Mouse (Mus musculus): ENCODE measurements around the gene Cnksr3. TPM values are rescaled to one million over a fixed set of nuclear protein-coding genes. Genes with fewer than 3 reads are reported as not detected.

The Cnksr3 gene
- polyA plus RNA-seq (2016; fragmentation: Nextera tagmentation; extraction: Ambion mirVana): 6.1 and 7.3 TPM in 2 replicates

GRCm38 (mm10) chr10:7211696-7212482 is at the start of gene Cnksr3:
TSS of gene Cnksr3 (minus strand) at chr10:7212237.
- H3K36me3 ChIP-seq: no peaks in the 10 kb centered on the region
- H3K4me1 ChIP-seq: peaks cover 18% of the 10 kb centered on the region; the same call in 1 of the 2 replicates
- H3K27me3 ChIP-seq: no peaks in the 10 kb centered on the region
- peak within 1 kb of the TSS; percentile 66 for H3K4me3 ChIP-seq
- H3K9ac ChIP-seq (replicated peaks): peak within 1 kb of the TSS; percentile 72
- WGBS: under 1% methylated on average over 74 of the region's 74 CpGs
- no peaks in the 10 kb centered on the region for H3K9me3 ChIP-seq
- H3K4me2 ChIP-seq (replicated peaks): peak within 1 kb of the TSS; percentile 87
- H3K27ac ChIP-seq (replicated peaks): peak within 1 kb of the TSS; percentile 65; the same call in 1 of the 2 replicates
- ATAC-seq (ENCODE audit: low FRiP score, low read depth): peak; percentile 87

DNA sequence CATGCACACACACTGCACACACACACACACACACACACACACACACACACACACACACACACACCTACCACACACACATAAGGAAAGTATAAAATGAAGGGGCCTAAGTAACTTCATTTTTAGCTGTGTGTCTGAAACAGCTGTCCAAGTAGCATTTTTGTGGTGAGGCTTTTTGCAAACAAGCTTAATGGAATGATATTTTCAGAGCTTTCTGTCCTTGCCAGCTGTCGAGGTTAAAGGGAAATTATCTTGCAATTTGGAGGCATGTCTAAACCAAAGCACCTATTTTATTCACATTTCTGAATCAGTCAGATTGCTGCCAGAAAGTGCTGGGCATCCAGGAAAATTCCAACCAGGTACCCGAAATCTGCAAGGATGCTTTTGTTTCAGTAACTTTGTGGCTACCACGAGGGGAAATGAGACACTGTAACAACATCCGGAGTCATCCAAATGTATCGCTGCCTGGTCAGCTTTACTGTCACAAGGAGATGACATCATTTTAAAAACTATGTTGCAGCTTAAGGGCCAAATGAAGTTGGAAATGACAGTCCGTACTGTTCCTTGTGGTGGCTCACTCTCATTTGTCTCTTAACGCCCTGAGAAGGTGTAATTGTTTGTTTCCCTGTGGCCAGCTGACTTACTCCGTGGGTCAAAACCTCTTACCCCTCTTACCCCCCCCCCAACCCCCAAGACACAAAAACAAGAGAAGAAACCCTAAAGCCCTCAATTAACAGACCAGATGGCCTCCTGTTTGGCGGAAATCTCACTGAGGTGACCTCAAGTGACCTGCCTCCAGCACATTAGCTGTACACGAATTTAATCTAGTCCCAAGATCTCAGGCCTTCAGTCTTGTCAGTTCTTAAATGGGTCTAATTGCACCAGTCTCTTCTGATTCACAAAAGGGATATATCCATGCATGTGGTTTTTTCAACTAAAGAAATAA is 48.4 kb upstream of the Cnksr3 start:
- no peak overlapping the region for H3K4me3 ChIP-seq
- H3K9me3 ChIP-seq: no peaks in the 10 kb centered on the region
- H3K9ac ChIP-seq (replicated peaks): no peak overlapping the region
- H3K4me2 ChIP-seq (replicated peaks): no peak overlapping the region
- H3K27ac ChIP-seq (replicated peaks): no peak overlapping the region
- ATAC-seq (ENCODE audit: low FRiP score, low read depth): no peak
- H3K4me1 ChIP-seq: peaks cover 5% of the 10 kb centered on the region; the same call in 1 of the 2 replicates
- 62% methylated on average over 10 of the region's 10 CpGs for WGBS
- no peaks in the 10 kb centered on the region for H3K36me3 ChIP-seq
- no peaks in the 10 kb centered on the region for H3K27me3 ChIP-seq

- Histone ChIP-seq H3K27me3 (no peaks in the 10 kb centered on the region), H3K9me3 (no peaks in the 10 kb centered on the region), H3K27ac (replicated peaks) (no peak overlapping the region), H3K4me2 (replicated peaks) (no peak overlapping the region), H3K36me3 (no peaks in the 10 kb centered on the region), H3K9ac (replicated peaks) (no peak overlapping the region), H3K4me3 (no peak overlapping the region), H3K4me1 (no peaks in the 10 kb centered on the region)
- WGBS: 88% methylated on average over 5 of the region's 5 CpGs
- ATAC-seq (ENCODE audit: low FRiP score, low read depth): no peak
These were observed 46.6 kb upstream of the Cnksr3 start for GRCm38 (mm10) chr10:7258607-7259006.

GRCm38 (mm10) chr10:7250455-7250854 is 38.4 kb upstream of the Cnksr3 start:
- Histone ChIP-seq H3K27me3 (no peaks in the 10 kb centered on the region), H3K9me3 (no peaks in the 10 kb centered on the region), H3K36me3 (no peaks in the 10 kb centered on the region), H3K9ac (replicated peaks) (no peak overlapping the region), H3K27ac (replicated peaks) (no peak overlapping the region), H3K4me1 (no peaks in the 10 kb centered on the region), H3K4me2 (replicated peaks) (no peak overlapping the region), H3K4me3 (no peak overlapping the region)
- WGBS: 97% methylated on average over 2 of the region's 2 CpGs
- no peak for ATAC-seq (ENCODE audit: low FRiP score, low read depth)

GRCm38 (mm10) chr10:7234601-7235000 is 22.6 kb upstream of the Cnksr3 start:
- no peak for ATAC-seq (ENCODE audit: low FRiP score, low read depth)
- WGBS: 14% methylated on average over 3 of the region's 5 CpGs

GRCm38 (mm10) chr10:7217551-7218127 is 5.6 kb upstream of the Cnksr3 start:
- H3K27ac ChIP-seq (replicated peaks): no peak overlapping the region
- H3K9ac ChIP-seq (replicated peaks): no peak overlapping the region
- H3K27me3 ChIP-seq: no peaks in the 10 kb centered on the region
- 82% methylated on average over 3 of the region's 3 CpGs for WGBS
- no peak overlapping the region for H3K4me2 ChIP-seq (replicated peaks)
- no peak overlapping the region for H3K4me3 ChIP-seq
- no peaks in the 10 kb centered on the region for H3K36me3 ChIP-seq
- peaks cover 7% of the 10 kb centered on the region; the same call in 1 of the 2 replicates for H3K4me1 ChIP-seq
- ATAC-seq (ENCODE audit: low FRiP score, low read depth): no peak
- H3K9me3 ChIP-seq: no peaks in the 10 kb centered on the region

More at GRCm38 (mm10) chr10:7234601-7235000, 22.6 kb upstream of the Cnksr3 start:
- Histone ChIP-seq H3K4me2 (replicated peaks) (no peak overlapping the region), H3K9ac (replicated peaks) (no peak overlapping the region), H3K9me3 (no peaks in the 10 kb centered on the region), H3K4me1 (peaks cover 3% of the 10 kb centered on the region; the same call in 1 of the 2 replicates), H3K36me3 (no peaks in the 10 kb centered on the region), H3K27me3 (no peaks in the 10 kb centered on the region), H3K27ac (replicated peaks) (no peak overlapping the region), H3K4me3 (no peak overlapping the region)

DNA sequence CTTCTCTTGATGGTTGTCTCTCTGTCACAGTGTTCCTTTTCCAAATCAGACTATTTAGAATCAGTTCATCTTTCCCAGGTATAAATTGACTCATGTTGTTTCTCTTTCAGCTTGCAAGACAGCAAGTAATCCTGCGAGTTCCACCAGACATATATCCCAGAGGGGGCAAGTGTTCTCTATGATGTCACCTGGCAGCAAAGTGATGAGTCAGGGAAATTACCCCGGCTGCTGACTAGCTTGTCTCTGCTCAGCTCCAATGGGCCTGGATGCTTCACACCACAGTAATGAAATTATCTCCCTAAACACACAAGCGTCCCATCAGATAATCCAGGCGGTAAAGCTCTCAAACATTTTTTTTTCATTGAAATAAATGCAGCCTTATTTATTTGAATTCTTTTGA is 2.7 kb upstream of the Cnksr3 start:
- Histone ChIP-seq H3K4me3 (no peak overlapping the region), H3K4me2 (replicated peaks) (no peak overlapping the region), H3K9me3 (no peaks in the 10 kb centered on the region), H3K4me1 (peaks cover 16% of the 10 kb centered on the region; the same call in 1 of the 2 replicates), H3K27ac (replicated peaks) (no peak overlapping the region), H3K27me3 (no peaks in the 10 kb centered on the region), H3K36me3 (no peaks in the 10 kb centered on the region), H3K9ac (replicated peaks) (no peak overlapping the region)
- WGBS: 70% methylated on average over 4 of the region's 4 CpGs
- ATAC-seq (ENCODE audit: low FRiP score, low read depth): no peak

DNA sequence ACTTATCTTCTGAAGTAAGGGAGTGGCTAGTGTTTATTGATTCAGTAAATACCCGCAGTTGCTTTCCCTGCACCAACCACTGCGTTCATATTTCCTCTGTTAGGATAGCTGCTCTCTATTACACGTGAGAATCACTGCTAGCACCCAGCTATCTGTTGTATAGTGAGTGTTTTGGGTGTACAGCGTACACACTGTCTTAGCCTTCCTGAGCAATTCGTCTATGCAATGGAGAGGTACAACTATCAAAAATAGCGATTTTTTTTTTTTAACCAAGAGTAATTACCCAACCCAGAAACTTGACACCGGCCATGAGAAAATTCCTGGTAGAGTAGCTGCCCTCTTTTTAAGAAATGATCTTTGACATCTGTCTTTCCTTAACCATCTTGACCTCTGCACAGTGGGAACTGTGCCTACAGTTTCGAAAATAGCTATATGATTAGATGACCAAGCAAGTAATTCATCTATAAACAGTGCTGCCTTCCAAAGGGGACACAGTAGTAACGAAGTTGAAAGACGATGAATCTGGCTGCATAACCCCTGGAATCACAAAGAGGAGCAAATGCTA is 1.1 kb upstream of the Cnksr3 start:
- H3K9ac ChIP-seq (replicated peaks): no peak overlapping the region
- no peaks in the 10 kb centered on the region for H3K27me3 ChIP-seq
- H3K4me3 ChIP-seq: 0 out of 2 replicates have a peak overlapping the region, but pooled peaks have one; percentile 66
- H3K27ac ChIP-seq (replicated peaks): no peak overlapping the region
- no peaks in the 10 kb centered on the region for H3K36me3 ChIP-seq
- H3K4me2 ChIP-seq (replicated peaks): peak overlapping the region; percentile 87
- peaks cover 18% of the 10 kb centered on the region; the same call in 1 of the 2 replicates for H3K4me1 ChIP-seq
- H3K9me3 ChIP-seq: no peaks in the 10 kb centered on the region
- ATAC-seq (ENCODE audit: low FRiP score, low read depth): no peak
- WGBS: 71% methylated on average over 10 of the region's 10 CpGs

DNA sequence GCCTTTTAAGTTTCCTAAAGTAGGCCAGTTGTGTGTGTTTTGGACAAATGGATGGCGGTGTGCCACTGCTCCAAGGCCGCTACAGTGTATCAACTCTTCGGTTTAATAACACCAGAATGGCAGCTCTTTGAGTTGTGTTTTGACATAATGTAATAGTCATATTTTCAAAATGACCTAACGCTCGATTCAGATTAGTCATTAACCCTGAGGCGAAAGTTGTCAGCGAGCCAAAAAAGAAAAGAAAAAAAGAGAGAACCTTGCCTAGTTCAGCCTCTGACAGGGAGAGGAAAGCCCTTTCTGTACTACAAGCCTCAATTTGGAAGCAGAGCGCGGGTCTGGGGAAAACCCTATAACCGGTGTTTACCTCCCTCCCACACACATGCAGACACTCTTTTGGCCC is 500 bp upstream of the Cnksr3 start:
- H3K9me3 ChIP-seq: no peaks in the 10 kb centered on the region
- no peaks in the 10 kb centered on the region for H3K36me3 ChIP-seq
- no peak overlapping the region for H3K27ac ChIP-seq (replicated peaks)
- peak overlapping the region; percentile 87 for H3K4me2 ChIP-seq (replicated peaks)
- H3K4me3 ChIP-seq: peak overlapping the region; percentile 66
- peak overlapping the region; percentile 26; the same call in 1 of the 2 replicates for H3K9ac ChIP-seq (replicated peaks)
- ATAC-seq (ENCODE audit: low FRiP score, low read depth): peak; percentile 35
- H3K27me3 ChIP-seq: no peaks in the 10 kb centered on the region
- H3K4me1 ChIP-seq: peaks cover 18% of the 10 kb centered on the region; the same call in 1 of the 2 replicates
- 29% methylated on average over 10 of the region's 10 CpGs for WGBS

DNA sequence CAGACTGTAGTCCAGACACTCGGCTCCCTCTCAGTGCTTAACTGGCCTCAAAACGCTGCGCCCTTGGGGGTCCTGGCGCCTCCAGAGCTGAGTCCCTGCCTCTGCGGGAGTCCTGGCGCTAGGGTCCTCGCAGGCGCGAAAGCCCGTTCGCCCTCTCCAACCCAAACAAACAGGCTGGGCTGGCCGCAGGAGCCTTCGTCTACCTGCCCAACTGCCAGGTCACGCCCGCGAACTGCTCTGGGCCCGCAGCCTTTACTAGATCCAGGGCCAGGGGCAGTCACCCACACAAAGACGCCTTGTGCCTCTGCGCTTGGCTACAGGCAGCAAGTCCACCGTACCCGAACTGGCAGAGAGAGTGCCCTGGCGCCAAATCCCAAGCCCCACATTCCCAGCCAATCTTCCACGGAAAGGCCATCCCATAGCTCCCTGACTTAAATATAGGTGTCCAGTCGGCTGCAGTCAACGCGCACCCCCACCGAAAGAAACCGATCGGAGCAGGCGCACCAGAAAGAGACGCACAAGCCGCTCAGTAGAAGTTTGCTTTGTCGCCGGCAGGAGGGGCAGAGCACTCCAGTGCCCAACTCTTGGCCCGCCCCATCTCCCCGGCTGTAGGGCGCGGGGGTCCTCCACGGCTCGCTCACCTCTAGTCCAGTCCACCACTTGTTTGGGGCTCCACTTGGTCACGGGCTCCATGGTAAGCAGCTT is 894 bp downstream of the Cnksr3 start:
- Histone ChIP-seq H3K9me3 (no peaks in the 10 kb centered on the region), H3K9ac (replicated peaks) (peak overlapping the region; percentile 72), H3K4me2 (replicated peaks) (peak overlapping the region; percentile 87), H3K27me3 (no peaks in the 10 kb centered on the region), H3K36me3 (no peaks in the 10 kb centered on the region), H3K4me1 (peaks cover 18% of the 10 kb centered on the region; the same call in 1 of the 2 replicates), H3K27ac (replicated peaks) (peak overlapping the region; percentile 65; the same call in 1 of the 2 replicates), H3K4me3 (peak overlapping the region; percentile 66)
- ATAC-seq (ENCODE audit: low FRiP score, low read depth): peak; percentile 89
- WGBS: under 1% methylated on average over 41 of the region's 41 CpGs

All from midbrain, embryonic 12.5 days (tissue).